Mouse (Mus musculus) testis, adult 2 months (tissue): ENCODE measurements around the gene Syde2.

Source experiments
- CTCF ChIP-seq: fragments of 200-500 bp; IDR thresholded peaks from 2 replicates; pipeline ENCODE4 v1.5.1; 2012; ENCODE audit warnings: low read depth, mild to moderate bottlenecking, inconsistent platforms, low read length, moderate library complexity; ENCODE audit not compliant: control insufficient read depth, insufficient read depth, insufficient replicate concordance
- POLR2A ChIP-seq: fragments of 200-500 bp; IDR thresholded peaks from 2 replicates; pipeline ENCODE4 v1.6.1; 2012; ENCODE audit warnings: low read depth, mild to moderate bottlenecking, inconsistent platforms, low read length, moderate library complexity; ENCODE audit not compliant: control insufficient read depth

DNA sequence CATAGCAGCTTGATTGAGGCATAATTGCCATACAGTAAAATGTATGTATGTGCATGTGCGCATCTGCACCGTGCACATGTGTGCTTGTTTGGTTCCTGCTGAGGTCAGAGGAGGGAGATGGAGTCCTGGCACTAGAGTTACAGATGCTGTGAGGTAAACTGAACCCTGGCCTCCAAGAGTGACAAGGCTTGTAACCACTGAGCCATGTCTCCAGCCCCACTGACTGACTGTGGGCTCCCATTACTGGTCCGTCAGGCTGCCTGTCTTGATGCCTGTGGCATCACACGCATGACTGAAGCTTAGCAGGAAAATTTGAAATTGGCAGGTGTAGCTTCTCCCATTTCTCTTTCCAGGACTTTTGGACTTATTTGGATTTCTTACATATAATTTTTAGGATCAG, 23.1 kb downstream of the Syde2 start:
- TF ChIP-seq POLR2A, result no peak
- no peak for TF ChIP-seq CTCF
